Mouse (Mus musculus) myocyte (in vitro differentiated cells): Measurements from ENCODE around the gene Nos1ap. TPM values are rescaled to one million over a fixed set of nuclear protein-coding genes. Genes with fewer than 3 reads are reported as not detected.

ENCODE experiments used
- H3K27me3 ChIP-seq: one replicate; pipeline ENCODE4 v1.6.1; 2011; ENCODE audit not compliant: control insufficient read depth, insufficient read depth, insufficient read length
- H3K36me3 ChIP-seq: one replicate; pipeline ENCODE4 v1.6.1; 2011; ENCODE audit not compliant: control insufficient read depth, insufficient read depth
- H3K4me2 ChIP-seq: one replicate; pipeline ENCODE4 v1.6.1; 2011; ENCODE audit warnings: low read depth, control low read depth
- H3K4me3 ChIP-seq: one replicate; pipeline ENCODE4 v1.5.1; 2011; ENCODE audit warnings: mild to moderate bottlenecking, control low read depth, moderate library complexity
- H3K79me2 ChIP-seq: one replicate; pipeline ENCODE4 v1.6.1; 2011; ENCODE audit not compliant: control insufficient read depth, insufficient read depth
- H3ac ChIP-seq: one replicate; pipeline ENCODE4 v1.6.1; 2011; ENCODE audit not compliant: control insufficient read depth, insufficient read length
- CEBPB ChIP-seq: IDR thresholded peaks from 2 replicates; pipeline ENCODE4 v1.6.1; 2011; ENCODE audit warnings: mild to moderate bottlenecking, moderate library complexity; ENCODE audit not compliant: poor library complexity, insufficient read depth, severe bottlenecking
- E2F4 ChIP-seq: IDR thresholded peaks from one replicate; pipeline ENCODE4 v1.6.1; 2011; ENCODE audit warnings: mild to moderate bottlenecking, control low read depth, moderate library complexity; ENCODE audit not compliant: insufficient read depth
- MAX ChIP-seq: IDR thresholded peaks from one replicate; pipeline ENCODE4 v1.6.1; 2011; ENCODE audit warnings: low read depth, mild to moderate bottlenecking, control low read depth
- MYOD1 ChIP-seq, 3 experiments: IDR thresholded peaks; one replicate each; pipeline ENCODE4 v1.6.1; 2011; ENCODE audit warnings: control low read depth in 2 of 3, low read depth in 2 of 3, mild to moderate bottlenecking in 2 of 3, moderate library complexity in 1 of 3; ENCODE audit not compliant: insufficient read length in 2 of 3, control insufficient read depth in 1 of 3
- MYOG ChIP-seq, 3 experiments: IDR thresholded peaks; one replicate each; pipeline ENCODE4 v1.6.1; 2011; ENCODE audit warnings: control low read depth in 2 of 3, low read depth in 2 of 3, mild to moderate bottlenecking in 2 of 3; ENCODE audit not compliant: insufficient read length in 2 of 3, control insufficient read depth in 1 of 3, insufficient read depth in 1 of 3
- POLR2A ChIP-seq: IDR thresholded peaks from one replicate; pipeline ENCODE4 v1.6.1; 2011; ENCODE audit warnings: low read depth, mild to moderate bottlenecking, control low read depth, moderate library complexity; ENCODE audit not compliant: insufficient read length
- POLR2AphosphoS2 ChIP-seq: IDR thresholded peaks from one replicate; pipeline ENCODE4 v1.6.1; 2011; ENCODE audit warnings: low read depth, control low read depth; ENCODE audit not compliant: insufficient read length
- REST ChIP-seq: IDR thresholded peaks from one replicate; pipeline ENCODE4 v1.6.1; 2011; ENCODE audit warnings: mild to moderate bottlenecking, control low read depth, moderate library complexity; ENCODE audit not compliant: insufficient read depth, insufficient read length
- SRF ChIP-seq: IDR thresholded peaks from one replicate; pipeline ENCODE4 v1.6.1; 2011; ENCODE audit warnings: low read depth; ENCODE audit not compliant: control insufficient read depth, insufficient read length
- TCF12 ChIP-seq: IDR thresholded peaks from one replicate; pipeline ENCODE4 v1.6.1; 2011; ENCODE audit warnings: mild to moderate bottlenecking, control low read depth; ENCODE audit not compliant: poor library complexity, insufficient read depth, severe bottlenecking
- TCF3 ChIP-seq: IDR thresholded peaks from one replicate; pipeline ENCODE4 v1.6.1; 2011; ENCODE audit warnings: low read depth, control low read depth; ENCODE audit not compliant: insufficient read length
- USF1 ChIP-seq: IDR thresholded peaks from one replicate; pipeline ENCODE4 v1.6.1; 2011; ENCODE audit warnings: low read depth, mild to moderate bottlenecking, control low read depth, moderate library complexity
- polyA plus RNA-seq: library from polyadenylated mRNA; unstranded; fragments of >200 nt; fragmentation: generic; extraction: Trizol; gene quantifications from one replicate; pipeline ENCODE4 v1.2.1, GENCODE M21; 2012; ENCODE audit warnings: missing spikeins

The Nos1ap gene
- polyA plus RNA-seq, 1 experiment: 0.14 TPM

DNA sequence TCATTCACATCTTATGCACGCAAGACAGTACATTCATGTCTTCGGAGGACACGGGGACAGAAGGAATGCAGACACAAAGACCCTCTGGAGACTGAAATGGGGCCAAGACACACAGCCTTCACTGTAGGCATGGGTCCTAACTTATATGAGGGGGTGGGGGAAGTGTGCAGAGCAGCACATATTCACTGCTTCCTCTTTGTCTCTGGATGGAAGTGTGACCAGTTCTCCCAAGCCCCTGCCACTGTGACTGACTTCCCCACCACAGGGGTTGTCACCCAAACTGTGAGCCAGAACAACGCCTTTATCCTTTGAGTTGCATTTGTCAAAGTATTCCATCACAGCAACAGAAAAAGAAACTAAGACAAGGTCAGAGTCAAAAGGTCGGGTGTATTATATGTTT is 7.3 kb downstream of the Nos1ap start:
- H3K27me3 ChIP-seq: peaks cover 36% of the 10 kb centered on the region
- no peak overlapping the region for H3ac ChIP-seq
- H3K36me3 ChIP-seq: no peaks in the 10 kb centered on the region
- no peak overlapping the region for H3K4me2 ChIP-seq
- TF ChIP-seq MYOG (IDR thresholded peaks at IDR 0.05; ENCODE audit: control insufficient read depth in 1 of 3, insufficient read depth in 1 of 3, insufficient read length in 2 of 3, low read depth in 2 of 3): no peak
- no peak for TF ChIP-seq USF1
- no peak for TF ChIP-seq SRF
- TF ChIP-seq TCF3: no peak
- TF ChIP-seq TCF12: no peak
- no peak for TF ChIP-seq POLR2A
- no peak for TF ChIP-seq CEBPB
- TF ChIP-seq E2F4: no peak
- TF ChIP-seq REST: no peak
- no peak for TF ChIP-seq MAX
- no peak for TF ChIP-seq POLR2AphosphoS2
- no peak for TF ChIP-seq MYOD1 (IDR thresholded peaks at IDR 0.05; ENCODE audit: control insufficient read depth in 1 of 3, insufficient read length in 2 of 3, low read depth in 2 of 3)
- no peak overlapping the region for H3K4me3 ChIP-seq
- H3K79me2 ChIP-seq: no peaks in the 10 kb centered on the region

DNA sequence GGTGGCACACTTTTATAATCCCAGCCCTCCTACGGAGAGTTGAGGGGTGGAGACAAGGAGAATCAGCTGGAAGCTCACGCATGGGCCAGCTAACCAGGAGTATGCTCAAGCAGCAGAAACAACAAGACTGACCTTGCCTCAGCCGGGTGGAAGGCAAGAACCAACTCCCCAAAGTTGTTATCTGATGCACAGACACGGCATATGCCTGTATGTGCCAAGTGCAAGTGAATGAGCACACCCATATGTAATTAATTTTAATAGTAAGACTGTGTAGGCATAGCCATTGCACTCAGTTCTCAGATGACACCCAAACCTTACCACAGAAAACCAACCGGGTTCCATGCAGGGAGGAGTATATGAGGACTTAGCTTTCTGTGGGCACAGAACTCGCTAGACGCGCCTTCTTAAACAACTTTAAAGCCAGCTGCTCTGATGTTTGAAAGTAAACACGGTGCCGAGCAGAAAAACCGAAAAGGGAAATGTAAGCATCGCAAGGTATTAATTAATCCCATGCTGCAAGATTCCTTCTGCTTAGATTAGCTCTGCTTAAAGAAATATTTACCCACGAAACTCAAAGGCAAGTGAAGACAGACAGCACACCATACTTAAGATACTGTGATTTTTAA is 9.1 kb downstream of the Nos1ap start:
- Histone ChIP-seq H3K79me2 (no peaks in the 10 kb centered on the region), H3K4me3 (no peak overlapping the region), H3K27me3 (peaks cover 30% of the 10 kb centered on the region), H3ac (no peak overlapping the region), H3K36me3 (no peaks in the 10 kb centered on the region), H3K4me2 (no peak overlapping the region)
- TF ChIP-seq TCF3: no peak
- no peak for TF ChIP-seq MAX
- no peak for TF ChIP-seq REST
- TF ChIP-seq SRF: no peak
- TF ChIP-seq E2F4: no peak
- TF ChIP-seq TCF12: no peak
- TF ChIP-seq POLR2AphosphoS2: no peak
- no peak for TF ChIP-seq POLR2A
- no peak for TF ChIP-seq USF1
- TF ChIP-seq CEBPB: no peak
- TF ChIP-seq MYOG (IDR thresholded peaks at IDR 0.05; ENCODE audit: control insufficient read depth in 1 of 3, insufficient read depth in 1 of 3, insufficient read length in 2 of 3, low read depth in 2 of 3): no peak
- no peak for TF ChIP-seq MYOD1 (IDR thresholded peaks at IDR 0.05; ENCODE audit: control insufficient read depth in 1 of 3, insufficient read length in 2 of 3, low read depth in 2 of 3)

DNA sequence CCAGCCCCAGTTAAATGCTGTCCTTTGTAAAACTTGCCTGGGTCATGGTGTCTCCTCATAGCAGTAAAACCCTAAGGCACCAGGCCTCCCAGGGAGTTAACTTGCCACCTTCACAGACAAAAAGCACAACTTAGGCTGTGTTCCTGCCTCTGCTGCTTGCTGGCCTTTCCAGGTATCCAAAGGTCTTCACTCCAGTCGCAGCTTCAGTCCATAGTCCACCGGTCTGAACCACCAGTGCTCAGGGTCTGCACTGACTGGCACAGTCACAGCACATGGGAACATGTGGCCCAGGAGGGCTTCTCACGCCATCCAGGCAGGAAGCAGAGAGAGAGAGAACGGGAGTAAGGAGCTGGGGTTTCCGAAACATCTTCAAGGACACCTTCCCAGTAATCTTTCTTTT is 10.2 kb downstream of the Nos1ap start:
- Histone ChIP-seq H3K4me3 (no peak overlapping the region), H3K36me3 (no peaks in the 10 kb centered on the region), H3K27me3 (peaks cover 24% of the 10 kb centered on the region), H3ac (no peak overlapping the region), H3K4me2 (no peak overlapping the region), H3K79me2 (no peaks in the 10 kb centered on the region)
- TF ChIP-seq TCF3 (no peak), POLR2AphosphoS2 (no peak), MYOG (IDR thresholded peaks at IDR 0.05; ENCODE audit: control insufficient read depth in 1 of 3, insufficient read depth in 1 of 3, insufficient read length in 2 of 3, low read depth in 2 of 3) (no peak), MYOD1 (IDR thresholded peaks at IDR 0.05; ENCODE audit: control insufficient read depth in 1 of 3, insufficient read length in 2 of 3, low read depth in 2 of 3) (no peak), MAX (no peak), SRF (no peak), E2F4 (no peak), TCF12 (no peak), USF1 (no peak), POLR2A (no peak), REST (no peak)

DNA sequence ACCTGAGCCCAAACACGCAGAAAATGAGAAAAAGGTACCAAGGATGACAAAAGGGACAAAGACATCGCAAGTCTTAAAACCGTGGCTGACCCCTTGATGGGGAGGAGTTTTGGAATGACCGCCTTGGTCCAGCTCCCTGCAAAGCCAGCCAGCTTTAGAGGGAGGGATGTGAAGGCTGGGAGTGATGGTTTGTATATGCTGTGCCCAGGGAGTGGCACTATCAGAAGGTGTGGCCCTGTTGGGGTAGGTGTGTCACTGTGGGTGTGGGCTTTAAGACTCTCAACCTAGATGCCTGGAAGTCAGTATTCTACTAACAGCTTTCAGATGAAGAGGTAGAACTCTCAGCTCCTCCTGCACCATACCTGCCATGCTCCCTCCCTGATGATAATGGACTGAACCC is 10.6 kb downstream of the Nos1ap start:
- H3ac ChIP-seq: no peak overlapping the region
- no peak for TF ChIP-seq CEBPB
- TF ChIP-seq TCF12: no peak
- no peak for TF ChIP-seq MYOG (IDR thresholded peaks at IDR 0.05; ENCODE audit: control insufficient read depth in 1 of 3, insufficient read depth in 1 of 3, insufficient read length in 2 of 3, low read depth in 2 of 3)
- TF ChIP-seq REST: no peak
- no peak for TF ChIP-seq TCF3

DNA sequence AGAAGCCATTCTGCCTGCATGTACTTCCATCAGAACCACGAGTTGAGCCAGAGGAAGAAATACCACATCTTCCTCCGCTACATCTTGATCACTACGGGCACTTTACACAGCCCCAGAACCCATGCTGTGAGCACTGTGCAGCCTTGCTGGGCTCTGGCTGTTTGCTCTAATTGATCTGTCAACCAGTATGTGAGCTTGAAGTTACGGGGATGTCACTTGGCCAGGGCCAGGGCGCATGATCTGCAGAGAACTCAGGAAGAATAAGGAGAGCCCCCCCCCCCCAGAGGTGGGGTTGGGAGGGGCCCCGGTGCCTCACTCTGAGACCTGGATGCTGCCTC is 13.0 kb downstream of the Nos1ap start:
- H3ac ChIP-seq: no peak overlapping the region
- no peak overlapping the region for H3K4me3 ChIP-seq
- no peak overlapping the region for H3K4me2 ChIP-seq
- no peaks in the 10 kb centered on the region for H3K36me3 ChIP-seq
- TF ChIP-seq POLR2AphosphoS2: no peak
- TF ChIP-seq MAX: no peak
- TF ChIP-seq SRF: no peak
- TF ChIP-seq POLR2A: no peak
- TF ChIP-seq E2F4: no peak
- TF ChIP-seq CEBPB: no peak
- no peak for TF ChIP-seq REST
- no peak for TF ChIP-seq TCF3
- no peak for TF ChIP-seq MYOD1 (IDR thresholded peaks at IDR 0.05; ENCODE audit: control insufficient read depth in 1 of 3, insufficient read length in 2 of 3, low read depth in 2 of 3)
- no peak for TF ChIP-seq MYOG (IDR thresholded peaks at IDR 0.05; ENCODE audit: control insufficient read depth in 1 of 3, insufficient read depth in 1 of 3, insufficient read length in 2 of 3, low read depth in 2 of 3)
- no peak for TF ChIP-seq USF1
- no peak for TF ChIP-seq TCF12
- peaks cover 16% of the 10 kb centered on the region for H3K27me3 ChIP-seq
- H3K79me2 ChIP-seq: no peaks in the 10 kb centered on the region

More for the DNA sequence above, 10.6 kb downstream of the Nos1ap start:
- no peaks in the 10 kb centered on the region for H3K36me3 ChIP-seq
- H3K4me3 ChIP-seq: no peak overlapping the region
- H3K4me2 ChIP-seq: no peak overlapping the region
- no peaks in the 10 kb centered on the region for H3K79me2 ChIP-seq
- H3K27me3 ChIP-seq: peaks cover 24% of the 10 kb centered on the region
